Mouse (Mus musculus) retina, postnatal 1 day (tissue): ENCODE measurements around the gene Tbc1d14.

Source experiments
- DNase-seq: peaks from one replicate; pipeline ENCODE4 v3.0.0-alpha.2; 2012

Tbc1d14 gene

DNA sequence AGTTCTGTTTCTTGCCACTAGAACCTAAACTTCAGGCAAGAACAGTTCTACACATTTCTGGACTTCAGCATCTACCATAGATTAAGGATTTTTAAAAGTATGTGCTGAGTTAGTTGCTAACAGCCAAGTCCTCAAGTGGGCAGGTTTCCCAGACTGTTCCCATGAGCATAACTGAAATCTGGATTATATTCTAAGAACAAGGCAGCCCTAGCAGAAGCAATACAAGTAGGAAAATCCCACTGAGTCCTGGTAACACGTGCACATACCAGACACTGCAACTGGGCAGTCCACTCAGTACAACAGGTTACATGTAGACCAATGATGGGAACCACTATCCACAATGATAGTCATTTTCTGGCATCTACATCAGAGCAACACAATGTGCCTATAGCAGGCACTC, 17.3 kb downstream of the Tbc1d14 start:
- no peak for DNase-seq

DNA sequence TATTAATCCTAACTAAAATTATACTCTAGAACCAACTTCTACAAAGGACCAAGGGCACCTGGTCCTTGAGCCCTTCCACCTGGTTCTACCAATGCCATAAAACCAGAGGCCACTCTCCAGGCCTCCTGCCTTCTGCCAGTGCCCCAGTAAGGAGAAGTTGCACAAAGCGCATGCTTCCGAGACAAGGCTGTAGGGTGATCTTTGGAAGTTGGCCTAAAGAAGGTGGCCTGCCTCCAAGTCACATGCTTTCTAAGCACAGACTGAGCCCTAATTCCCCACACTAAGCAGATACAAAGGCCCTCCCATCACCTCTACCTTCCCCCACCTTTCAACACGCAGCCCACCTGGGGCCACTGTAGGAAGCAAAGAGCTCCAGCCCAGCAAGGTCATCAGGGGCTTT, 17.8 kb downstream of the Tbc1d14 start:
- DNase-seq: no peak

DNA sequence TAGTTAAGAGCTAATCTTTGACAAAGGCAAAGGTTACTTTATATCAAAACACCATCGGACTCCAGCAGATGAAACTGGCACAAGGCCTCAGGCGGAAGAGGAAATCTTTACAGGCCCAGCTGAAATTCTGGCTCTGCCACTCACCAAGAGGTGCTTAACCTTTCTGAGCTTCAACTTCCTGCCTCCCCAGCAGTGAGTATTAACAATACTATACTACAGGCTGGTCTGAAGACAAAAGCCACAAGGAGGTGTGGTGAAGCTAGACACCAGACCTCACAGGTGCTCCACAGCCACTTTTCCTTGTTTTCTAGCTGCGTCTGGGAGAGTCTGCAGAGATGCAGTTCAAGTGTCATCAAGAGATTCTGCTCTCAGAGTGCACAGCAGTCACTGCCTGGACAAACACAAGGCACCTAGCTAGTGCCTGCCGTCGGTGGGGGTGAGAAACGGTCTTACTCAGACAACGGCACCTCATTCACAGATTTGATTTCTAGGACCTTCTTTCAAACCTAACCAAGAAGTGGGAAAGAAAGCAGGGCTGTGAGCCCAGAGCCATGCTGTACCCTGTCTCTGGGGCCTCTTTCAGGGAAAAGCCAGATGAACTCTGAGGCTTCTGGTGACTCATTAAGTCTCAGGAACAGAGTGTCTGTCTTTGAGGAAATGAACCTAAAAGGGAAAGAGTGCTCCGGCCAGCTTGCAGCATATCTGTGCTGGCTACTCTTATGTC, 18.8 kb downstream of the Tbc1d14 start:
- no peak for DNase-seq

DNA sequence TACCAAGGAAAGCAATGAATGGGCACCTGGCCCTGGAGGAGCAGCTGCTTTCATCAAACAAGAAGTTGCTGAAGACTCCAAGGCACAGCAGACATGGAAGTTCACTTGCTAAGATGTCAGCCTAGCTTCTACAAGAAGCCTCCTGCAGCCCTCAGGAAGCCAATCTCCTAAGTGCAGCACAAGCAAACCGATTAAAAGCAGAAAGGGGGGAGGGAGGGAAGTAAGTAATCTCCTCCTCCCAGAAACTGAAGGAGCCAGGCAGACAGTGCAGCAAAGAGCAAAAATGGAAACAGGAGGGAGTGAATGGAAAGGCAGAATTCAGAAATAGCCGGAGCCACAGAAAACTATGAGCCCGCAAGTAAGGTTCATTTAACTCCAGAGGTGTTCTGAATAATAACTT, 19.7 kb downstream of the Tbc1d14 start:
- peak; percentile 31 for DNase-seq

DNA sequence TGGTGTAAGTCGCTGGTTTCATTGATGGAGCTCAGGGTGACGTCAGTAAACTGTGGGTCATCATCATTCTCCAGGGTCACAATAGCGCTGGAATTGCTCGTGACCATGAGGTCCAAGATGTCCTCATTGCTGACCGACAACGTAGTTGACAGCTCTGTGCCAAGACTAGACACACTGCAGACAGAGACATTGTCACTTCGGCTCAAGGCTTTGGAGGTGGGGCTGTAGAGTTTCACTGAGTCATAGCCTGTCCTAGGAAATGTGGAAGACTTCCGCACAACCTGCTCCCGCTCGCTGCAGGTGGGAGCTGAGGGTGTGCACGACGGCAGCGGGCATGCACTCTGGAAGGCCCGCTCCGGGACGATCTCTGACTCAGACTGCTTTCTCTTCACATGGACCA, 21.7 kb downstream of the Tbc1d14 start:
- no peak for DNase-seq

DNA sequence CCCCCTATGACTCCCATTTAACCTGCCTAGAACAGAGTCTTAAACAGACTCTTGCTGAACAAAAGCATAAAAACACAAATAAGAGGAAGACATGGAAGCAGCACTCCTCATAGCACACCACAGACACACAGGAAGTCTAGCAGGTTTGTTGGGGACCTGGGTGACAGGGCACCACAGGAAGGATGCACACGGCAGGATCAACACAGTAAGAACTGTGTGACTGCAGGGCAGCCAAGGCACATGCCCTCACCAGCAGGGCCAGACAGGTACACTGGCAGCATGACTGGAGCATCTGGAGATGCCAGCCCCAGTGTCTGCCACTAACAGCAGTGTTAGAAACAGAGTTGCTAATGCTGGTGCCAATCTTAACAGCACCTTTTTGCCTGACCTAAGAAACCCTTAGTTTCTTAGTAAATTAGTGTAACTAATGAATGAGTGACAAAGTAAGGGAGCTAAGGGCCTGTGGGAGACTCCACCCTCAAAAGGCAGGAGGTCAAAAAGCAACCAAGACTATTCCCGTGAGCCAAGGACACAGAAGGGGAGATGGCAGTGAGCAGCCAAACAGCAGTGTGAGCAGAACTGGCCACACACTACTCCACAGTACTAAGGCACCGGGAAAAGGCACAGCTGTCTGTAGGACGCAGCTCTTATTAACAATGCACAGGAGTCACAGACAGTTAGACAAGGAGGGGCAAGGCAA, 22.4 kb downstream of the Tbc1d14 start:
- DNase-seq: no peak

DNA sequence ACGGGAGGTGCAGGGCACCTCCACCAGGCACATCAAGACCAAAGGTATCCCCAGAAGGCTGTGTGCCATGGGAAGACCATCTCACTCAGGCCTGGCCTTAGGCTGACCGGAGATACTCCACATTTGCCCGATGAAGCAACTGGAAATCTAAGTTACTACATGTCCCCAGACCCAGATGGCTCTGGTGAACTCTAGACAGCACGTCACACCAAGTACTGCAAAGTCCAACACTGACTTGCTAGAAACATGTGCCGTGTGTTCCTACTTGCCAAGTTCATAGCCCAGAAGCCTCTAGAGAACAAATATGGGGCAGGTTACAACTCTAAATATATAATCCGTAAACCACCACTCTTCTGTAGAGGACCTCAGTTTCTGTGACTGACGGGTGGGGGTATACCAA, 23.0 kb downstream of the Tbc1d14 start:
- DNase-seq: no peak

- no peak for DNase-seq
Observed at GRCm38 (mm10) chr5:36568118-36568517, 25.0 kb downstream of the Tbc1d14 start.

GRCm38 (mm10) chr5:36567627-36568026, 25.4 kb downstream of the Tbc1d14 start:
- DNase-seq: no peak

DNA sequence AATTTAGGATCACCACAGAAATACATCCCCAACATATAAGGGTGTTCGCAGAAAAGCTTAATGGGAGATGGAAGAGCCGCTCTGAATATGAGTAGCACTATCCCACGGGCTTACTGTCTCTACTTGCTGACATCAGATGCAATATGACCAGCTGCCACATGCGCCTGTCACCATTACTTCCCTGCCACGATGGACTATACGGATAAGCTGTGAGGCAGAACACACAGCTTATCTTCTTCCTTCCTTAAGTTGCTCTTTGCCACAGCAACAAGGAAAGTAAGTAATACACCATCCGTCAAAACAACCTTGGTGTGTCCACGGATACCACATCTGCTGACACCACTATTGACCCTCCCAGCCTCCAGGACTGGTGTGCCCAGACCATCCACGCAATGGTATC, 28.5 kb downstream of the Tbc1d14 start:
- DNase-seq: no peak

DNA sequence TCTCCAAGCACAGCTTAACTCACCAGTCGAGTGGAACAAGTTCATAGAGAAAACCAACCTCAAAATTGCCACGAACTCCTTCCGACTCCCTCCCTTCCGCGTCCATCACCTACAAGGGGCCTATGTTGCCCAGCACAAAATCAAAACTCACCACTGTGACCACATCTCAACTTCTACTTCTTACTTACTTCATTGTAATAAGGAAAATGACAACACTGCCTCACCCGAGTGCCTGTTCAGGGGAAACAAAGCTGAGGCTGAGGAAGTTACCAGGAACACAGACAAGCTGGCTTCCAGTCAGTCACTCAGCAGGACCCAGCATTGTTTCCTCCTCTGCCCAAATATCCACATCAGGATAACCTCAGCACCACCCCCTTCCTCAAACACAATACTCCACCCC, 29.3 kb downstream of the Tbc1d14 start:
- no peak for DNase-seq

- no peak for DNase-seq
Observed at GRCm38 (mm10) chr5:36562791-36563445, 30.2 kb downstream of the Tbc1d14 start.

DNA sequence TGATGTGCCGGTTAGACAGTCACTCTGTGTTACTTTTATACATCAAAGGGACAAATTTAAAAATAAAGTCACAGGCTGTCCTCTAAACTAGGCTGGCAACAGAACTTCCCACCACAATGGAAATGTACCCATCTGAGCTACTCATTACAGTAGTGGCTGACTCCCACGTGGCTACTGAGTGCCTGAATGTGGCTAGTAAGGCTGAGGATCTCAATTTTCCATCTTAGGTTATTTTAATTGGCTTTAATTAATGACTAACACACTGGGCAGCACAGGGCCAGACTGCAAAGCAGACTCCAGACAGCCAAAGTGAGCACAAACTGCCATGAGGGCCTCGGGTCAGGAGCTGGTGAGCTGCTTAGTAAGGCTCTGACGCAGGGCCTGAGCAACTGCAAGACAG, 31.6 kb downstream of the Tbc1d14 start:
- no peak for DNase-seq

- DNase-seq: no peak
Observed at GRCm38 (mm10) chr5:36560490-36560889, 32.6 kb downstream of the Tbc1d14 start.

DNA sequence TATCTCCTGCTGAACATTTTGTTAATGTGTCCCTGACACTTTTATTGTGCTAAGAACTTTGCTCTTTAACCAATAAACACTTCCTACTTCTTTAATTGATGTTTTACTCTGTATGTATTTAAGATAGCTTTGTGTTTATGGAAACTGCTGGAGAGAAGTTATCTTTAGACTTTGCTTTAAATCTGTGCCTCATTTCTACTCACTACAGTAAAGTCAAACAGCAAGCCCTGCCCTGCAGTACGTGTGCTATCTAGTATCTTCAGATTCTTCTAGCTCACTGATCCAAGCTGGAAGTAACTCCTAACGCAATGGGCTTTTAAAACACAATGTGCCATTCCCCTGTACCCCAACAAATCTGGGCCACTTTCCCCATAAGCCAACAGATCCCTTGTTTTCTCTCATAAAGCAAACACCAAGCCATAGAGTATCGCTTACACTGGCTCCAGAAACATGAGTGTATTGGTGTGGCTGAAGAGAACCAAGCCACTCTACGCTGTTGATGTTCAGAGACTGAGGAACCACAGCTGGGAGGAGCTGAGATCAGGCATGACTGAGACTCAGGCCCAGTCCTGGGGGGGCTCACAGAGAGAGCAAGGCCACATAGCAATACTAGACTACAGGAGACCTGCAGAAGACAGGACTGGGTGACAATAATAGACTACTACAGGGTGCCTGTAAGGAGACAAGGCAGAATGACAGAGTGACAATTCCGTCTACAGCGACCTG, 33.4 kb downstream of the Tbc1d14 start:
- no peak for DNase-seq

DNA sequence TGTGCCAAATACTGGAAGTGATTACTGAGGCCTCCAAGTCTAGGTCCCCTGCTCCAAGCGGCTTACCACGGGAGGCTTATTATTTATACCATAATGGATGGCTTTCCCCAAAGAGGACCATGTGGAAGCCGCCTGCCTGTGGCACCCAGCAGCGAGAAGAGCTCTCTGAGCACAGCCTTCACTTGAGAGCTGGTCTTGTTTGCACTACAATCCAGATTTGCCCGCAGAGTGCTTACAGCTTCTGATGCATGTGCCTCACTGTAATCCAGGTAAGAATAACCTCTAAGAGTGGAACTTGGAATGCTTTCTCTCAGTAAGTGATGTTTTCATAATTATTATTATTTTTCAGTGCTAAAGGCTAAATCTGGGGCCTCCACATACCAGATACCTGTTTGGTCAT, 34.0 kb downstream of the Tbc1d14 start:
- DNase-seq: peak; percentile 11

GRCm38 (mm10) chr5:36558526-36558925, 34.5 kb downstream of the Tbc1d14 start:
- no peak for DNase-seq

- DNase-seq: no peak
Observed at GRCm38 (mm10) chr5:36557584-36558308, 35.3 kb downstream of the Tbc1d14 start.

- no peak for DNase-seq
Observed at GRCm38 (mm10) chr5:36556906-36557305, 36.2 kb downstream of the Tbc1d14 start.

DNA sequence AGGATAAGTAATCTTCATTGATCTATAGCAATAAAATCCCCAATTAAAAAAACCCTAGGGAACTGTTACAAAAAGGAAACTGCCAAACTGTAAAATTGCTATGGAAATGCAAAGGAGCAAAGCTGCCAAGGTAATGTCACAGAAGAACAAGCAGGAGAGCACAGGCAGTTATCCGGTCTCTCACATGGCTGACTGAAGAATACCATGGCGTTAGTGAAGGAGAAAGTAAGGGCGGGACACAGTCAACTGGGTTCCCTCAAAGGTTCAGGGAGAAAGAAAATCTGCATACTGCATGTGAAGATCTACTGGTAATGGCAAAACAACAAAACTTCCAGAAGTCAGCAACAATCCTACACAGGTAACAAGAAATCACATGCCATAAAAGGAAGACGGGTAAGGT, 36.8 kb downstream of the Tbc1d14 start:
- no peak for DNase-seq

DNA sequence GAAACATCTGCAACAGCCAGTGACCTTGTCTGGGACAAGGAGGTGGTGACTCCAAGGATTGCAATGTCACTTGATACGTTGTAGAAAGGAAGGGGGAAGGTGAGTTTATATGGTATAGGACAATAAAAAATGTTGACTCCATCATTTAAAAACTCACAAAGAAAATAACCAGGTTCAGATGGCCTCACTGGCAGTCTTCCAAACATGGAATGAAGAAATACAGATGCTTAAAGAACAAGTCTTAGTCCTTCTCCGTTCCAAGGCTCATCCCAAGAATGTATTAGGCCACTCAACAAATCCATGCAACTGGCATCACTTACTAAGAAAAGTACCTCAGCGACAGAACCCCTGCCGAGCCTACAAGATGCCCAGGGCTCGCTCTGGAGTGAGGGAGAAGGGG, 38.6 kb downstream of the Tbc1d14 start:
- DNase-seq: no peak

- DNase-seq: no peak
Observed at GRCm38 (mm10) chr5:36553886-36554285, 39.2 kb downstream of the Tbc1d14 start.
